Mouse (Mus musculus): ENCODE data around the gene Cacng8. TPM values are rescaled to one million over a fixed set of nuclear protein-coding genes. Genes with fewer than 3 reads are reported as not detected.

Gene Cacng8
- not detected in 2 replicates for polyA plus RNA-seq (2012; rRNA removed)

GRCm38 (mm10) chr7:3390413-3391080 lies at the start of gene Cacng8:
Gene Cacng8 (plus strand): TSS chr7:3390683.

GRCm38 (mm10) chr7:3423895-3424294 lies 33.4 kb downstream of the Cacng8 start, which contains the start of gene Cacng6:
Gene Cacng6 (plus strand): TSS chr7:3424195.

Other genes starting within 250 kb of the Cacng8 start
- gene AU018091, start 221.5 kb upstream of the Cacng8 start, polyA plus RNA-seq (2012; rRNA removed): not detected in 2 replicates
- gene Nlrp12, start 140.9 kb upstream of the Cacng8 start, polyA plus RNA-seq (2012; rRNA removed): 5.0 and 5.3 TPM in 2 replicates
- 89.7 and 106 TPM in 2 replicates for gene Myadm, start 101.6 kb upstream of the Cacng8 start, polyA plus RNA-seq (2012; rRNA removed)
- 0.18 and 0.23 TPM in 2 replicates for gene Prkcg, start 101.5 kb upstream of the Cacng8 start, polyA plus RNA-seq (2012; rRNA removed)
- gene Cacng7, start 57.7 kb upstream of the Cacng8 start, polyA plus RNA-seq (2012; rRNA removed): 0.64 and 0.65 TPM in 2 replicates
- gene Cacng6, start 33.5 kb downstream of the Cacng8 start, polyA plus RNA-seq (2012; rRNA removed): 0.04 TPM in 1 of 2 replicates, not detected in the other
- 0.73 and 0.77 TPM in 2 replicates for gene Tarm1, start 111.9 kb downstream of the Cacng8 start, polyA plus RNA-seq (2012; rRNA removed)
- gene Oscar, start 225.5 kb downstream of the Cacng8 start, polyA plus RNA-seq (2012; rRNA removed): 0.06 and 0.09 TPM in 2 replicates
- gene Ndufa3, start 226.7 kb downstream of the Cacng8 start, polyA plus RNA-seq (2012; rRNA removed): 126 and 136 TPM in 2 replicates
- gene Tfpt, start 239.2 kb downstream of the Cacng8 start, polyA plus RNA-seq (2012; rRNA removed): 9.5 and 10.9 TPM in 2 replicates
- gene Prpf31, start 239.3 kb downstream of the Cacng8 start, polyA plus RNA-seq (2012; rRNA removed): 17.0 and 18.2 TPM in 2 replicates